Mouse (Mus musculus) kidney, adult 2 months (tissue): ENCODE results near the gene G6pc. TPM values are rescaled to one million over a fixed set of nuclear protein-coding genes. Genes with fewer than 3 reads are reported as not detected.
A peak's percentile ranks its signal among the peaks of the same experiment; 100 is the strongest.
"Not testable (repeated sequence)": the region's sequence is repeated elsewhere in the genome, so short reads cannot be mapped to it uniquely, and the experiment has no call there.

Experiments
- DNase-seq: peaks from one replicate; pipeline ENCODE4 v3.0.0; 2021
- H3K27ac ChIP-seq: fragments of 200-500 bp; 2 replicates; pipeline ENCODE4 v1.5.1; 2012; ENCODE audit warnings: low read depth, low read length, control low read depth, inconsistent platforms; ENCODE audit not compliant: insufficient read depth
- H3K27me3 ChIP-seq: fragments of 200-500 bp; replicated peaks from 2 replicates; pipeline ENCODE4 v1.6.1; 2012; ENCODE audit warnings: mild to moderate bottlenecking, moderate library complexity, low read length, inconsistent platforms; ENCODE audit not compliant: control insufficient read depth, insufficient read depth
- H3K36me3 ChIP-seq: fragments of 200-500 bp; 2 replicates; pipeline ENCODE4 v1.6.1; 2012; ENCODE audit warnings: mild to moderate bottlenecking, moderate library complexity, low read length, inconsistent platforms; ENCODE audit not compliant: control insufficient read depth, insufficient read depth
- H3K4me1 ChIP-seq: fragments of 200-500 bp; 2 replicates; pipeline ENCODE4 v1.6.1; 2011; ENCODE audit warnings: low read length; ENCODE audit not compliant: control insufficient read depth, insufficient read depth
- H3K4me3 ChIP-seq: fragments of 200-500 bp; 2 replicates; pipeline ENCODE4 v1.5.1; 2011; ENCODE audit warnings: mild to moderate bottlenecking, low read depth, low read length, control low read depth; ENCODE audit not compliant: insufficient read depth
- CTCF ChIP-seq: fragments of 200-500 bp; conservative IDR thresholded peaks from 2 replicates; pipeline ENCODE4 v1.5.1; 2011; ENCODE audit warnings: low read depth, mild to moderate bottlenecking, control low read depth, low read length, moderate library complexity, mixed read lengths; ENCODE audit not compliant: insufficient read depth, insufficient read length
- POLR2A ChIP-seq: fragments of 200-500 bp; IDR thresholded peaks from one replicate; pipeline ENCODE4 v1.6.1; 2011; ENCODE audit warnings: low read depth, low read length, control low read depth
- WGBS: fragments of 180-500 bp; shearing (Covaris S2); methylation state at CpG from one replicate; pipeline ENCODE4 v1.1.7; 2018; 5-methylcytosine and 5-hydroxymethylcytosine counted together
- polyA plus RNA-seq: library from polyadenylated mRNA; depleted of rRNA; stranded (reverse); fragments of >200 nt; gene quantifications from 2 replicates; pipeline ENCODE4 v1.2.3, GENCODE M21; 2012

Gene G6pc
- polyA plus RNA-seq, 1 experiment: 349 TPM

DNA sequence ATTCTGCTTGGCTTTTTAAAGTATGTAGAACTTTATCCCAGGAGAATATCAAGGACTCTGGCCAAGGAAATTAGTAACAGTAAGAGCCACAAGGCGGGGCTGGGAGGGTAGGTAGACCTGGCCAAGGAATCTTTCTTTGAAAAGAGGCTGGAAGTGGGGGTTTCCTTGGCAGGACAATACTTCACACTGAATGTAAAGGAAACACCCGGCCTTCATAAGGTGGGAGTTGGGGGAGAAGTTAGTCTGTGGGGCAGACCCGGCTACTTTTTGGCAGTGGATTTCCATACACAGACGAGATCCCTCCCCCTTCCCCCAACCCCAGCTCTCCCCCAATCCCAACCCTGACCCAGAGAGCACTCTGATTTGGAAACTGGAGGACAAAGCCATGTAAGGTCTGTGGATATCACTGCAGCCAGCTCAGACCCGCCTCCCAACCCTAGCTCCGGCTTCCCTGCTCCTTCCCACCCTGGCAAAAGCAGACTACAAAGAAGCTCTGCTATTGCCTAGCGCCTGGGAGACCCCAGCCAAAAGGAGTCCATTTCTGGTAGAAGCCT lies 36.9 kb upstream of the G6pc start, which contains the start of gene Aoc3:
TSS of gene Aoc3 (plus strand) at position 235 of the 554 bp plus-strand sequence.
- Histone ChIP-seq H3K36me3 (no peaks in the 10 kb centered on the region), H3K27me3 (no peaks in the 10 kb centered on the region), H3K27ac (no peak within 1 kb of the TSS), H3K4me1 (no peaks in the 10 kb centered on the region), H3K4me3 (no peak within 1 kb of the TSS; the same call in 1 of the 2 replicates)
- WGBS: 72% methylated on average over 7 of the region's 7 CpGs
- TF ChIP-seq CTCF (no peak), POLR2A (no peak)
- no peak for DNase-seq

- 80% methylated on average over 6 of the region's 6 CpGs for WGBS
- H3K27ac ChIP-seq, H3K36me3 ChIP-seq, H3K4me3 ChIP-seq, H3K27me3 ChIP-seq, H3K4me1 ChIP-seq, DNase-seq: not testable (repeated sequence)
Observed at GRCm38 (mm10) chr11:101330961-101331360, 36.4 kb upstream of the G6pc start.

DNA sequence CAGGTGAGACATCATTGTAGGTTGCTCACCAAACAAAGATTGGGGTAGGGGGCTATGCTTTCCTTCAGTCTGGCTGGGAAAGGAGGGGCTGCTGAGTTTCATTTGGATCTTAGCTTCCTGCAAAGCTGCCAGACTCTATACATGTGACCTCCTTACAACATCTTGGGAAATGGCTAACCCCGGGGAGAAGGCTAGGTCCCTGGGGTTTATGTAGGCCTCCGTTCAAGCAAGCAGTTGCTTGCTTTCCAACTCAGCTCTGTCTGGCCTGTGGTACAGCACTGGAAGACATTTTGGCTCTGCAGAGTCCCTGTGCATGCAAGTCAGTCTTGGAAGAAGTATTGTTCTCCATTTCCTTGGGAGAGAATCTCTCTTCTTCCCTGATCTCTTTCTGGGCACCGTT lies 34.8 kb upstream of the G6pc start:
- 66% methylated on average over 3 of the region's 3 CpGs for WGBS
- DNase-seq: no peak

GRCm38 (mm10) chr11:101334023-101334422 lies 33.3 kb upstream of the G6pc start:
- TF ChIP-seq POLR2A (no peak), CTCF (no peak)
- no peak for DNase-seq
- H3K4me3 ChIP-seq: no peak overlapping the region
- H3K27me3 ChIP-seq: no peaks in the 10 kb centered on the region
- H3K4me1 ChIP-seq: 0 out of 2 replicates have a peak, but pooled peaks cover 4% of the 10 kb centered on the region
- no peak overlapping the region for H3K27ac ChIP-seq
- 66% methylated on average over 10 of the region's 10 CpGs for WGBS
- no peaks in the 10 kb centered on the region for H3K36me3 ChIP-seq

More for the DNA sequence above, 34.8 kb upstream of the G6pc start:
- Histone ChIP-seq H3K27me3 (no peaks in the 10 kb centered on the region), H3K4me1 (0 out of 2 replicates have a peak, but pooled peaks cover under 1% of the 10 kb centered on the region), H3K36me3 (no peaks in the 10 kb centered on the region), H3K27ac (no peak overlapping the region), H3K4me3 (no peak overlapping the region)
- TF ChIP-seq CTCF: no peak
- TF ChIP-seq POLR2A: no peak

- H3K4me3 ChIP-seq: no peak overlapping the region
- H3K27me3 ChIP-seq: no peaks in the 10 kb centered on the region
- H3K4me1 ChIP-seq: 0 out of 2 replicates have a peak, but pooled peaks cover 4% of the 10 kb centered on the region
- no peaks in the 10 kb centered on the region for H3K36me3 ChIP-seq
- WGBS: 48% methylated on average over 6 of the region's 6 CpGs
- TF ChIP-seq POLR2A (no peak), CTCF (no peak)
- DNase-seq: no peak
- H3K27ac ChIP-seq: no peak overlapping the region
Observed at GRCm38 (mm10) chr11:101334516-101334915, 32.8 kb upstream of the G6pc start.

GRCm38 (mm10) chr11:101335685-101336084 lies 31.7 kb upstream of the G6pc start:
- Histone ChIP-seq H3K27ac (no peak overlapping the region), H3K27me3 (no peaks in the 10 kb centered on the region), H3K4me3 (no peak overlapping the region), H3K36me3 (no peaks in the 10 kb centered on the region), H3K4me1 (0 out of 2 replicates have a peak, but pooled peaks cover 4% of the 10 kb centered on the region)
- TF ChIP-seq CTCF (peak; percentile 57), POLR2A (no peak)
- peak; percentile 60 for DNase-seq
- 82% methylated on average over 9 of the region's 9 CpGs for WGBS

GRCm38 (mm10) chr11:101338123-101338760 lies 29.1 kb upstream of the G6pc start:
- TF ChIP-seq POLR2A (no peak), CTCF (no peak)
- Histone ChIP-seq H3K27ac (no peak overlapping the region), H3K4me1 (0 out of 2 replicates have a peak, but pooled peaks cover 4% of the 10 kb centered on the region), H3K27me3 (no peaks in the 10 kb centered on the region), H3K4me3 (peak overlapping the region; percentile 0; the same call in 1 of the 2 replicates), H3K36me3 (no peaks in the 10 kb centered on the region)
- 5% methylated on average over 9 of the region's 9 CpGs for whole genome bisulfite sequencing
- no peak for DNase-seq
